Mouse (Mus musculus) hindbrain, embryonic 11.5 days (tissue): Measurements from ENCODE around the gene Sele. TPM values are rescaled to one million over a fixed set of nuclear protein-coding genes. Genes with fewer than 3 reads are reported as not detected.

Experiments used
- ATAC-seq: fragments of 200-750 bp; cut with Nextera tagmentation; 2 replicates; pipeline ENCODE4 v1.8.0; 2017; ENCODE audit warnings: mild to moderate bottlenecking, moderate TSS enrichment, moderate library complexity; ENCODE audit not compliant: low FRiP score
- DNase-seq: peaks from one replicate; pipeline ENCODE4 v3.0.0-alpha.2; 2015; ENCODE audit warnings: low spot score
- H3K27ac ChIP-seq: fragments of 300-500 bp; sonication (generic); 2 replicates; pipeline ENCODE4 v1.5.1; 2014; ENCODE audit warnings: mild to moderate bottlenecking, low read depth, low read length
- H3K27me3 ChIP-seq: fragments of 300-500 bp; sonication (generic); 2 replicates; pipeline ENCODE4 v1.6.1; 2014; ENCODE audit warnings: mild to moderate bottlenecking, low read length, moderate library complexity, mixed read lengths; ENCODE audit not compliant: control insufficient read depth, insufficient read depth
- H3K36me3 ChIP-seq: fragments of 300-500 bp; sonication (generic); 2 replicates; pipeline ENCODE4 v1.6.1; 2014; ENCODE audit warnings: mild to moderate bottlenecking, low read length, moderate library complexity, mixed read lengths; ENCODE audit not compliant: control insufficient read depth, insufficient read depth
- H3K4me1 ChIP-seq: fragments of 300-500 bp; sonication (generic); replicated peaks from 2 replicates; pipeline ENCODE4 v1.6.1; 2014; ENCODE audit warnings: low read length, mixed read lengths; ENCODE audit not compliant: control insufficient read depth, insufficient read depth
- H3K4me2 ChIP-seq: fragments of 300-500 bp; sonication (generic); replicated peaks from 2 replicates; pipeline ENCODE4 v1.6.1; 2014; ENCODE audit warnings: mild to moderate bottlenecking, low read depth, low read length
- H3K4me3 ChIP-seq: fragments of 300-500 bp; sonication (generic); 2 replicates; pipeline ENCODE4 v1.5.1; 2014; ENCODE audit warnings: low read depth, low read length
- H3K9ac ChIP-seq: fragments of 300-500 bp; sonication (generic); 2 replicates; pipeline ENCODE4 v1.6.1; 2014; ENCODE audit warnings: low read depth, low read length
- H3K9me3 ChIP-seq: fragments of 300-500 bp; sonication (generic); 2 replicates; pipeline ENCODE4 v1.6.1; 2016; ENCODE audit warnings: low read length; ENCODE audit not compliant: control insufficient read depth
- WGBS: fragments of 180-500 bp; shearing (Covaris S2); extraction: QIAGEN DNeasy Blood & Tissue Kit; methylation state at CpG from one replicate; pipeline ENCODE4 v1.1.7; 2014; 5-methylcytosine and 5-hydroxymethylcytosine counted together
- polyA plus RNA-seq: library from polyadenylated mRNA; unstranded; fragments of >200 nt; fragmentation: Nextera tagmentation; extraction: Ambion mirVana; gene quantifications from 2 replicates; pipeline ENCODE4 v1.2.1, GENCODE M21; 2014

The Sele gene
- polyA plus RNA-seq, 1 experiment from 2014 or later = not detected

- no peak for DNase-seq
- ATAC-seq = no peak
- H3K4me1 ChIP-seq = no peaks in the 10 kb centered on the region
- no peaks in the 10 kb centered on the region for H3K36me3 ChIP-seq
- H3K27me3 ChIP-seq = no peaks in the 10 kb centered on the region
- no peak overlapping the region for H3K4me3 ChIP-seq
- H3K4me2 ChIP-seq = no peak overlapping the region
- no peaks in the 10 kb centered on the region for H3K9me3 ChIP-seq
- no peak overlapping the region for H3K9ac ChIP-seq
- 91% methylated on average over 2 of the region's 2 CpGs for WGBS
- no peak overlapping the region for H3K27ac ChIP-seq
Measured at GRCm38 (mm10) chr1:164097911-164098310, 49.9 kb downstream of the Sele start.

GRCm38 (mm10) chr1:164098372-164098771, 50.3 kb downstream of the Sele start:
- WGBS = 83% methylated on average over 2 of the region's 2 CpGs
- H3K4me1 ChIP-seq = no peaks in the 10 kb centered on the region
- H3K9ac ChIP-seq = no peak overlapping the region
- ATAC-seq (no peak), DNase-seq (no peak)
- H3K27ac ChIP-seq = no peak overlapping the region
- no peak overlapping the region for H3K4me3 ChIP-seq
- H3K36me3 ChIP-seq = no peaks in the 10 kb centered on the region
- H3K9me3 ChIP-seq = no peaks in the 10 kb centered on the region
- H3K4me2 ChIP-seq = no peak overlapping the region
- no peaks in the 10 kb centered on the region for H3K27me3 ChIP-seq

Other genes with a start within 250 kb of the Sele start
- gene Scyl3, start 119.1 kb upstream of the Sele start, polyA plus RNA-seq = 21.8 TPM in 2 replicates
- gene BC055324, start 53.4 kb upstream of the Sele start, polyA plus RNA-seq = 26.1 and 29.8 TPM in 2 replicates
- gene Mettl18, start 53.3 kb upstream of the Sele start, polyA plus RNA-seq = 8.2 and 11.2 TPM in 2 replicates
- gene Sell, start 13.7 kb downstream of the Sele start, polyA plus RNA-seq = not detected in 2 replicates
- gene Selp, start 67.0 kb downstream of the Sele start, polyA plus RNA-seq = 0.06 TPM in 1 of 2 replicates, not detected in the other
- 0.28 TPM in 2 replicates for gene F5, start 103.6 kb downstream of the Sele start, polyA plus RNA-seq
- 9.2 and 9.4 TPM in 2 replicates for gene Slc19a2, start 200.8 kb downstream of the Sele start, polyA plus RNA-seq
- gene Ccdc181, start 227.4 kb downstream of the Sele start, polyA plus RNA-seq = 16.3 and 18.1 TPM in 2 replicates